Mouse (Mus musculus): ENCODE measurements around the gene Defb29. TPM values are rescaled to one million over a fixed set of nuclear protein-coding genes. Genes with fewer than 3 reads are reported as not detected.
A peak's percentile ranks its signal among the peaks of the same experiment; 100 is the strongest.

Defb29 gene
- not detected for total RNA-seq (2021)
- not detected in 2 replicates for polyA plus RNA-seq (2012; rRNA removed)
- long read RNA-seq, result 0 reads

GRCm38 (mm10) chr2:152539944-152540710 is at the start of gene Defb29:
Gene Defb29 (minus strand): TSS chr2:152540098.
- no peak for DNase-seq

- no peak for DNase-seq
Measured at GRCm38 (mm10) chr2:152589021-152589420, 49.1 kb upstream of the Defb29 start.

GRCm38 (mm10) chr2:152588450-152588849 is 48.6 kb upstream of the Defb29 start:
- DNase-seq, result no peak

GRCm38 (mm10) chr2:152586926-152587560 is 47.1 kb upstream of the Defb29 start:
- peak; percentile 40 for DNase-seq

- DNase-seq, result no peak
Measured at GRCm38 (mm10) chr2:152580612-152581011, 40.7 kb upstream of the Defb29 start.

- peak; percentile 40 for DNase-seq
Measured at GRCm38 (mm10) chr2:152580107-152580506, 40.2 kb upstream of the Defb29 start, which contains the start of gene Defb19. Gene Defb19 (minus strand): TSS chr2:152580312.

- no peak for DNase-seq
Measured at GRCm38 (mm10) chr2:152573484-152573883, 33.6 kb upstream of the Defb29 start.

- DNase-seq, result no peak
Measured at GRCm38 (mm10) chr2:152572114-152572794, 32.4 kb upstream of the Defb29 start, which contains the start of gene Defb21. Gene Defb21 (plus strand): TSS chr2:152572744.

GRCm38 (mm10) chr2:152570313-152570712 is 30.4 kb upstream of the Defb29 start:
- no peak for DNase-seq

GRCm38 (mm10) chr2:152569881-152570280 is 30.0 kb upstream of the Defb29 start:
- no peak for DNase-seq

GRCm38 (mm10) chr2:152569038-152569437 is 29.1 kb upstream of the Defb29 start, which contains the start of gene Gm17416:
Gene Gm17416 (plus strand): TSS chr2:152569338.
- DNase-seq, result no peak

GRCm38 (mm10) chr2:152556655-152557054 is 16.8 kb upstream of the Defb29 start:
- no peak for DNase-seq

- DNase-seq, result peak; percentile 53
Measured at GRCm38 (mm10) chr2:152553774-152554423, 14.0 kb upstream of the Defb29 start.

- DNase-seq, result no peak
Measured at GRCm38 (mm10) chr2:152548124-152548523, 8.2 kb upstream of the Defb29 start.

- peak; percentile 67 for DNase-seq
Measured at GRCm38 (mm10) chr2:152544691-152545090, 4.8 kb upstream of the Defb29 start.

- no peak for DNase-seq
Measured at GRCm38 (mm10) chr2:152543478-152543877, 3.6 kb upstream of the Defb29 start.

GRCm38 (mm10) chr2:152542897-152543296 is 3.0 kb upstream of the Defb29 start:
- no peak for DNase-seq

- DNase-seq, result no peak
Measured at GRCm38 (mm10) chr2:152541979-152542378, 2.1 kb upstream of the Defb29 start.

GRCm38 (mm10) chr2:152517981-152518380 is 21.9 kb downstream of the Defb29 start, which contains the start of gene Defb28:
Gene Defb28 (plus strand): TSS chr2:152518255.
- DNase-seq, result peak; percentile 66

- DNase-seq, result no peak
Measured at GRCm38 (mm10) chr2:152516084-152516483, 23.8 kb downstream of the Defb29 start.

GRCm38 (mm10) chr2:152511592-152511991 is 28.3 kb downstream of the Defb29 start, which contains the start of gene Defb26:
Gene Defb26 (minus strand): TSS chr2:152511692.
- DNase-seq, result no peak

- DNase-seq, result no peak
Measured at GRCm38 (mm10) chr2:152503950-152504349, 35.9 kb downstream of the Defb29 start.

Measured in adrenal gland, adult 2 months (tissue).